Mouse (Mus musculus) frontal cortex, postnatal 14 days (tissue): ENCODE results near the gene Stt3b.
A peak's percentile ranks its signal among the peaks of the same experiment; 100 is the strongest.

Experiments
- DNase-seq, 2 experiments: peaks; one replicate each; pipeline ENCODE4 v3.0.0; 2022; ENCODE audit warnings: low spot score in 2 of 2

Stt3b gene

DNA sequence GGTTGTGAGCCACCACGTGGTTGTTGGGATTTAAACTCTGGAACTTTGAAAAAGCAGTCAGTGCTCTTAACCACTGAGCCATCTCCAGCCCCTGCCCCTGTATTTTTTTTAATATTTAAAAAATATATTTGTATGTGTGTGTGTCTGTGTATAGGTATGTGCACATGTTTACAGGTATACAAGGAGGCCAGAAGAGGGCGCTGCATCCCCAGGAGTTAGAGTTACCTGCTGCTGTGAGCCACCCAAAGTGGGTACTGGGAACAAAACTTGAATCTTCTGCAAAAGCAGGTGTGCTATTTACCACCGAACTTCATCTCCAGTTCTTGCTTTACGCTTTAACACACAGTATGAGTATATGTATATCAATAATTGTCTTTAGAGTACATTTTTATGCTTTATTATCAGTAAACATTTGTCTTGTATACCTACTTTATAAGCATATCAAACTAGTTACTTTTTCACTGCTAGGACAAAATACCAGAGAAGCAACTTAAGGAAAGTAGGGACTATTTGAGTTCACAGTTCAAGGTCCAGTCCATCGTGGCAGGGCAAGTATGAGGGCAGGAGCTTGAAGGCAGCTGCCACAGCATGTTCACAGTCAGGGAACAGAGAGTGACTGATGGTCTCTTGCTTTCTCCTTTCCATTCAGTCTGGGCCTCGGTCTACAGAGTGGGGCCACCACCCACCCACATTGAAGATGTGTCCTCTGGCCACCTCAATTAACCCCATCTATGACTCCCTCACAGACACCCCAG is 8.6 kb upstream of the Stt3b start:
- no peak for DNase-seq

DNA sequence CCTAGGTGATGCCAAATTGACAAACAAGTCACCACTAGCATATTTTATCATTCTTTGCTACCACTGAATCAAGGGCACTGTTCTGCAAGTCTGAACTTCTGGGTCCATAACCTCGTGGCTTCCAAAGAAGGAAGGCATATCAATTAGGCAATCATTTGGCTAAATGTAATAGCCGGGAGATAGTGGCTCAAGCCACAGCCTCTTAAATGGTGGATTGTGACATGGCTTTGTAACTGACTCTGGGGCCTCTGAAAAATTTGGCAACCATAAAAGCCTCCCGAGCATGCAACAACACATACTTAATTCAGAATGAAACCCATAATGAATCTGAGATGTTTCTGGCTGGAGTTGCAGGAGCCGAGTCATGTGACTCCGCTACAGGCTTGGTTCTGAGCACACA is 6.8 kb upstream of the Stt3b start:
- no peak for DNase-seq

DNA sequence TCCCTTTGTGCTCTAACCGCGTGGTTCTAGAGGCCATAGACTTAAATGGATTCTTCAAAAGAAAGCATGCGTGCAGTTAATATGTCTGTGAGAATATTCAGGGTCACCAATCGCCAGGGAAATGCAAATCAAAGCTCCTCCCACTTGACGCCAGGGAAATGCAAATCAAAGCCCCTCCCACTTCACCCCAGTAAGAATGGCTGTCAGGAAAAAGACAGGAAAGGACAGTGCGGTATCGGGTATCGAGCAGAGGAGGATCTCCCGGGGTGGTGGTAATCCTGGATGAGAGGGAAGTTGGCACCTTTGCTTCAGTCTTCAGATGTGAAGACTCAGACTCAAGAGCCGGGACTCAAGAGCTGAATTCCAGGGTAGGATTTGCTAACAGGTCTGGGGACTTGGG is 4.3 kb upstream of the Stt3b start:
- no peak for DNase-seq

DNA sequence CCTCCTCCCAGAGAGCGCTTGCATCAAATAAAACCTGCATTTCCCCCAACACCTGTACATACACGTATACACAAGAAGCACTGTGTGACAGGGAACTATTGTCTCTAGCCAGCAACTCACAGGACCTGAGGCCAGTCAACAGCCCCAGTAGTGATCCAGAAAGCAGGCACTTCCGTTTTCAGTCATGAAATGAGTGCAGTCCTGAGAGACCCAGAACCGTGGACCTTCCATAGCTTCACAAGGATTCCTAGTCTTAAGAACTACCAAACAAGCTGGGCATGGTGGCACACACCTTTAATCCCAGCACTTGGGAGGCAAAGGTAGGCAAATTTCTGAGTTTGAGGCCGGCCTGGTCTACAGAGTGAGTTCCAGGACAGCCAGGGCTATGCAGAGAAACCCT is 3.6 kb upstream of the Stt3b start:
- no peak for DNase-seq

DNA sequence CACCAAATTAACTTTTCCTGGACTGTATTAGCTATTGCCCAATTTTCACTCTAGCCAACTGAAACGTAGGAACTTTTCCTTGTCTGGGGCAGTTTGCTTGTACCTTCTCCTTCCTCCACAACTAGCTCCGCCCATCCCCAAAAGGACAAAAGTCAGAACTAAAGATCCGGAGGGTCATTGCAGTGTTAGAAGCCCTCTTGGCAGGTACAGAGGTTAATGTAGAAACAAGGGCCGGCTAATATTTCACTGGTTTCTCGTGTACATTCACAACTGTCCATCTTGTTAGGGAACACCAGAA is 951 bp upstream of the Stt3b start:
- DNase-seq = no peak

DNA sequence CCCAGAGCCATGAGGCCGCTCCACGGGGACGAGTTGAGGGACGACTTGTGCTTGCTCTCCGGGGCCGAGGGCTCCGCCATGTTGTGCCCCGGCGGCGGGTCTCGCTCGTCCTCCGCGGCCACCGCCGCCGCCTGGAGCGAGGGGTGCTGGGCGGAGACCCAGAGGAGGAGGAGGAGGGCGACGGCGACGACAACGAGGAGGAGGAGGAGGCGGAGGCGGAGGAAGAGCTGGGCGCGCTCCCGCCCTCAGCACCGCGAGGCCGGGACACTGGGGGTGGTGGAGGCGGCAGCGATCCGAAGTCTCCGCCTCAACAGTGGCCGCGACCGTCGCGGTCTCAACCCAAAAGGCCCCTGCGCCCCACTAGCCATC is 260 bp downstream of the Stt3b start:
- no peak for DNase-seq

DNA sequence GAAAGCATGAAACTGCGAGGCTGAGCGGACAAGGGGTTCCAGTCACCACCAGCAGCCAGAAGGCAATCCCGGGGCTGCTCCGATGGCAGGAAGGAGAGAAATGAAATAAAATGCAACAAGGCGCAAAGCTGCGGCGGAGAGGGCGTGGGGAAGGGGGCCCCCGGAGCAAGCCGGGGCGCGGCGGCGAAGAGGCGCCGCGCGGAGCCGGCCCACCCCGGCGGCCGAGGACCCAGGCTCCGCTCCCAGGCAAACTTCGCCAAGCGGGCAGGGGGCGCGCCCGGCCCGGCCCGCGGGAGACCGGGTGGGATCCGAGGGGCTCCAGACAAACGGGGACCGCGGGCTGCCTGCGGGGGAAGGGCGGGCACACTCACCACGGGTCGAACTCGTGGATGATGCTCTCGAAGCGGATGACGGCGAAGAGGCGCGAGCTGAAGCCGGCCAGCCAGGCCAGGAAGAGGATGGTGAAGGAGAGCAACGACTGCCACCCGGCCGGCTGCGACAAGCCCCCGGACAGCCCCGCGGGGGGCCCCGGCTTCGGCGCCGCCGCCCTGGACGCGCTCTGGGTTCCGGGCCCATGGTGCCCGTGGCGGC is 745 bp downstream of the Stt3b start:
- peak in 1 of 2 experiments; percentile 31 for DNase-seq

DNA sequence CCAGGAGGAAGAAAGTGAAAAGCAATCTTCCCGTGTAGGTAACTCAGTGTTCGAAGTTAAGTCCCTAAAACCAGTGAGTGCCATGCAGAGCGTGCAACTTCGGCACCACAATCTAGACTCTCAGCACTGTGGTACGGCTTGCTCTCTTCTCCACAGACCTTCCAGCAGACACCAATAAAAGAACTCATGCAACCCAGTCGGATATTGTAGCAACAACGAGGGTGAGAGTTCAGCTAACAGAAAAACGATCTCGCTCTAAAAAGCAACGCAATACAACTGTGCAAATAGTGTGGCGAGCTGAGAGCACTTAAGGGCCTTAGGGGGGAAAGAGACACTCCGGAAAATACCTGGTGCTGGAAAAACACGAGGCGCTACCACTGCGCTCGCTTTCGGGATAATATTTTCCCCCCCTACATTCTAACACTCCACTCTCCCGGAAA is 1.3 kb downstream of the Stt3b start:
- no peak for DNase-seq

DNA sequence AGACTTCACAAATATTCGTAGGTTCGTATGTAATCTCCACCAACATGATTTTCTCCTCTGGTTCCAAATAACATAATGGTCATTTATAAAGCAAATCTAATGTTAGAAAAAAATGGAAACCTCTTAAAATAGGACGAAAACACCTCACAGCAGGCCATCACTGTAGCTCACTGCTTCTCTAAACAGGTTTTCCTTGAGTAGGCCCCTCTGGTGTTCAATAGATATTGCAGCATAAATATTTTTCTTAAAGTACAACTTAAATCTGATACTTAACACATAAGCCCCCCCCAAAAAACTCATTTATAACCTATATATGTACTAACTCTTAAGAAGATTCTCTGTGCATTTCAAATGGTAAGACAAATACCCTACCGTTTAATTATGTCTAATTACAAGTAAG is 1.8 kb downstream of the Stt3b start:
- DNase-seq = no peak

DNA sequence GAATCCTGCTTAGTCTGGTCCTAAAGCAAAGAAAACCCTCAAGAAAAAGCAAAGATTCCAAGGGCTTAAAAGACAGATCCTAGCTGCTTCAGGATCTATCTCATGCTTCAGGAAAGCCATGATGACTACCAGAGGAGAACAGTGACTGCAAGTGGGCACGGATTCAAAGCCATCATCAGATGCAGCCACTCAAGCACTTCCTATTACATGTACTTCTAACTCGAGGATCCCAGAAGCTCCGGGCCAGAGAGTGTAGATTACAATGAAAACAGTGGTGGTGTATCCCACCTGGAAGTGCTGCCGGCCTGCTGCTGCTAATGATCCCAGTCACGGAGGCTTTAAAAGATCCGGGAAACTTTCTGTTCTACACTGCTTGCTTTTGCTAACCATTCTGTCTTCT is 4.0 kb downstream of the Stt3b start:
- no peak for DNase-seq

DNA sequence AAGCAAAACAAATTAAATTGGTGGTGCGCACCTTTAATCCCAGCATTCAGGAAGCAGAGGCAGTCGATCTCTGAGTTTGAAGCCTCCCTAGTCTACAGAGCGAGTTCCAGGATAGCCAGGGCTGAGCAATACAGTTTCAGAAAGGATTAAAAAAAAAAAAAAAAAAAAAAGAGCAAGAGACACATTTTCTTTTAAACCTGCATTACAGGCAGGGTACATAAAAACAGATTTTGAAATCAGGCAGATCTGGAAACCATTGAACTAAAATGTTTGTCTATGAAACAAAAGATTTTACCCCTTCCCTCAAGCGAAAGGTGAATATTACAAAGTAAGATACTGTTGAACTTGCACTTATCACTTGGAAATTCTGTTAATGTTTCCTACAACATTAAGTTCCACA is 6.1 kb downstream of the Stt3b start:
- DNase-seq = no peak

DNA sequence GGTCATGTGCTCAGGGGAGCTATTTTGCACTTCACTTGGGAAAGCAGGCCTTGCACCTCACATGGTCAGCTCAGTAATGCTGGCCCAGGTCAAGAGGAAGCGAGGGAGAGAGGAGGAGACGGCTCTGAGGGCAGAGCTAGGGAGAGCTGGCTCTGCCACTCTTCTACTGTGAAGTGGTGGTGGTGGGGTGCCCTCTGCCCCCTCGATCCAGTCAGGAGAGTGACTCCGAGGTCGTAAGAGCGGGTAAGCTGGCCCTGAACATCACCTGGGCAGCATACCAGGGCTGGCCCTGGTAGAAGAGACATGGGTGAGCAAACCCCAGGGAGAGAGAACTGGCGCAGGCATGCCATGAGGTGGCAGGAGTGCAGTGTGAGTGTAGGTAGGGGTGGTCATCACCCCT is 8.6 kb downstream of the Stt3b start:
- DNase-seq = no peak

DNA sequence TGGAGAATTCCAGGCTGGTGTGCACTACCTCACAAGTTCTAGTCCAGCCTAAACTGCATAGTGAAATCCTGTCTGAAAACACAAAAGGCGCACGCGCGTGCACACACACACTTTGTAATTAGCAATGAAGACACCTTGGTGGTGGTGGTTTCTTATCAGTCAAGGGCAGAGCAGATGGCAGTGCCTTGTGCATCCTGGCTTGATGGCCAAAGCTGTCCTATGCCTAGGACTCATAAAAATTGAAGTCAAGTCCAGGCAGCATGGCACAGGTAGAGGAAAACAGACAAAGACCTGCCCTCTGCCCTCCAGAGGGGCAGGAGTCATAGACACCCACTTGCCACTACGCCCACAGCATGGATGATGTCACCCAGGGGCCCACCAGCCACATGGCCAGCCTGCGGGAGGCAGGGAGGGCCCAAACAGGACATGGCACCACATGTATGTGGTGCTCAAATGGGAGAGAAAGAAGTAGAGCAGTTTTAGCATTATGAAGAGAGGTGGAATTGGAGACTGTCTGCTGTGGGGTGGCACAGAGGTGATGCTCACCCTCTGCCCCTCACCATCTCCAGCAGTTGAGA is 9.1 kb downstream of the Stt3b start:
- DNase-seq = no peak

DNA sequence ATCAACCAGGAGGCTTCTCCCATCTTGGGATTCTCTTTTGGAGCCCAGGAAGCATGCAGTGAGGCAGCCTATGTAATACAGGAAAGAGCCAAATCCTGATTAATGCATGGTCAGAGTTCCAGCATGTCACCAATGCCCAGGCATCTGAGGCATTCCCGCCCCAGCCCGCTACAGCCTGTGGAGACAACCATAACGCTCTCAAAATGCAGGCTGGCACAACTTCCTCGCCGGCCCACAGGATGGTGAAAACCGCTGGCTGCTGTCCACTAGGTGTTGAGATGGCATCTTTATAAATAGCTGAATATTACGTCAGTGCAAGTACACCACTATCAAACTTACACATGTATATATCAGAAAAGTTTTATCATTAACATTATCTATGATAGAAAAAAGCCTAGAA is 13.5 kb downstream of the Stt3b start:
- DNase-seq = no peak

DNA sequence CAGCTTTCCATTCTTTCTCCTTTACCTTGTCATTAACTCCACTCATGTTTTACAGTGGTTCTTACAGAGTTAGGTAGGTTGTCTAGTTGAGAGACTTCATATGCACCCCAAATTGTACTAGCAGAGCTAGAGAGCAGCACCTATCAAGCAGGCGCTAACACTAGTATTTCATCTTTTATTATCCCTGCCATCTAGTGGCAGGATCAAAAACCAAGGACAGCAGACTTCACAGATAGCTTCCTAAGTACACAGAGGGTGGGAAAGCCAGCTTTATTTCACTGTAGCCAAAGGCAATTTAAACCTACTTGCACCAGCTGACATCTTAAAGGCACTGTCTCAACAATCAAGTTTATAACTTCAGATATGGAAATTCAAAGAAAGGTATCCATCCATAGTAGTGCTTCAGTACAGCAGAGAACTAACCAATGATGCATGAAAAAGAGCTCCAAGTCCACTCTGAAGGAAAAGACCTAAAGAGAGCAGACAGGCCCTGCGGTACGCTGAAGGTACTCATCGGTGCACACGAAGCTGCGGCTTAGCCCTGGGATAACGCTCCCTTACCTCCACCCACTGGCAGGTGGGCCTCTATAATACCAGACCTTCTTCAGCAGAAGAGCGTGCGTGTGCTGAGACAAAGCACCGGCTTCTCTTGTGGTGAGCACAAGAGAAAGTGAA is 16.2 kb downstream of the Stt3b start:
- no peak for DNase-seq

DNA sequence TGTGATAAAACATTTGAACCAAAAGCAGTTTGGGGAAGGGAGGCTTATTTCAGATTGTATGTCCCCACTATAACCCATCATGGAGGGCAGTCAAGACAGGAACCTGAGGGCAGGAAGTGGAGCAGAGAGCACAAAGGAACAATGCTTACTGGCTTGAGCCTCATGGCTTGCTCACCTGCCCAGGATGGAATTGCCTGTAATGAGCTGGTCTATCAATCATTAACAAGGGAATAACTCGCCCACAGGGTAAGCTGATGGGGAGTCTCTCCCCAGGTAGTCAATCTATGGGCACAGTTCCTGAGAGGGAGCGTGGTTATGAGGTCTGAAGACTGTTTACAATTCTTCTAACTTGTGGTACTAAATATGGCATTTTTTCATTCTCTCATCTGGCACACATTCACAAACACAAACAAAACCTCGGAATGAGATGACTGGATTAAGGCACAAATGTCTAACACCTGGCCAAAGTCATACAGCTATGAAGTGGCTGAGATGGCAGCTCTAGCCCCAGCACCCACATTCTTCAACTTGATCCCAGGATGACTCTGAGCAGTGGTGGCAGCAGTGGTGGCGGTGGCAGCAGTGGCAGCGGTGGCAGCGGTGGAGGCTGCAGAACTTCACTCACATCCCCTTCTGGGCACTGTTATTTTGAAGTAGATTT is 22.3 kb downstream of the Stt3b start:
- no peak for DNase-seq

DNA sequence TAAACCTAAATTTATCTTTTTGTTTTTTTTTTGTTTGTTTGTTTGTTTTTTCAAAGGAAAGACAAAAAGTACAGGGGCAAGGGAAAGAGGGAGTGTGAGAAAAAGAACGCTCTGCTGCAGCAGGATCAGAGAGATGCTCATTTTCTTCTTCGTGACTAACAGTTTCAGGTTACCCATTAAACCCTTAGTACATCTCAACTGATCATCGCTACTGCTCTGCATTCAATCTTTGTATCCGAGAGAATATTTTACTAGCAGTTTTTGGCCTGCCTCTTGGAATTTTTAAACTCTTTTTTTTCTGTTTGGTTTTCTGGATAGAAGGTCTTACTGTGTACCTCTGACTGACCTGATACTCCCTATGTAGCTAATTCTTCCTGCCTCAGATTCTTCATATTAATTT is 25.8 kb downstream of the Stt3b start:
- no peak for DNase-seq

DNA sequence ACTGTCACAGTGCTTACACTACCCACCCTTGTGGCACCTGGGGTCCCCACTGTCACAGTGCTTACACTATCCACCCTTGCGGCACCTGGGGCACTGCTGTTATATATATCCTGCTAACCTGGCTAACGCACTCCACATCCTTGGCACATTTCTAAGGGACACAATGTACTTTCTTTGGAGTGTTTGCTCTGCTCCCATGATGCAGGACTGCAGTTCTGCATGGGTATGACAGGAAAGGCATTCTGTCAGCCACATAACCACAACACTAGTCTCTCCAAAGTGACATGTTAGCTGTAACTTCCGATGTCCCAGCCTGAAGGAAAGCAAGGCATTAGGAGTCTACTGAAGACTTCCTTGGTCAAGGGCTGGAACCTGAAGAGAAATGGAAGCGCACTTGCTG is 26.8 kb downstream of the Stt3b start:
- DNase-seq = no peak

DNA sequence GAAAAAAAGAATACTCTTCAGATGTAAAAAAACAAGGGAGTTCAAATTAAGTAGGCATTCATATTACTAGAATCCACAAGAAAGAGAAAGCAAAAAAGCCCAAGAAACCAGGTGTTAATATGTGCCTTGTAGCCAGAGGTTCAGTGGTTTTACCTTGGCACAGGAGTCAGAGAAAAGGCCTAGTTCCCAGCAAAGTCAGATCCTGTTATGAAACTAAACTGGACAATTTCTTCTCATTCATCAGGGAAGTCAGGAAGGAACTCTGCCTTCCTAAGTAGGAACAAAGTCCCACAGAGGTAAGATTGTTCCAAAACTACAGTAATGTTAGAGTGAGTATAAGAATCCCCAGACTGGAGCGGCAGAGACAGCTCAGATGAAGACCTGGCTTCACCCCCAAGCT is 31.6 kb downstream of the Stt3b start:
- no peak for DNase-seq

DNA sequence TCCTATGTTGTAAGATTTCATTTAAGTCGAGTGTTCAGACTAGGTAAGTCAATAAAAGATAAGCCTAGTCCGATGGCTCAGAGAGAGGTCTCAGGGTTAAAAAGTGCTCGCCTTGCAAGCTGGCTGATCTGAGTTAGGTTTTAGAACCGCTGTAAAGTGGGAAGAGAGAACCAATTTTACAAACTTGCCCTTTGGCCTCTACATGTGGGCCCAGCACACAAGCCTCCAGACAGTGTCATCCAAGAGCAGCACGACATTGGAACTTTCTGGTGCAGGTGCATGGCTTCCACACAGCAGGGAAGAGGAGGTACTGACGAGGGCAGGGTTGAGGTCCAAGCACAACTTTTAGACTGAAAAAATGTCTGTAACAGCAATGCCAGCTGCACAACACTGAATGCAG is 35.4 kb downstream of the Stt3b start:
- no peak for DNase-seq

DNA sequence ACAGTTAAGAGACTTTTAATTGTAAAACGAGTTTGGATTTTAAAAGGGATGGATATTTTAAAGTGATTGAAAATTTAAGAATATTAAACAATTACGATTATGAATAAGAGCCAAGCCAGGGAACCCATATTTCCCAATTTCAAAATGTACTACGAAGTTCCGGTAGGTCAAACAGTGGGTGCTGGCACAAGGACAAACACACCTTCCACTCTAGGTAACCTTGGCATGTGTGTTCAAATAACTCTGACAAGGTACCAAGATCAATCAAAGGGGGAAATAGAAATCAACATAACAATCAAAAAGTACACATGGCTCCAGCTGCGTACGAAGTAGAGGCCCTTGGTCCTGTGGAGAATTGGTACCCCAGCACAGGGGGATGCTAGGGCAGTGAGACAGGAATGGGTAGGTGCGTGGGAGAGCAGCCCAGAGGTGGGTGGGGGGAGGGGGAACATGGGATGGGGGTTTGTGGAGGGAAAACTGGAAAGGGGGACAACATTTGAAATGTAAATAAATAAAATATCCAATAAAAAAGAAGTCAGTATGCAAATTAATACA is 37.0 kb downstream of the Stt3b start:
- DNase-seq = no peak

DNA sequence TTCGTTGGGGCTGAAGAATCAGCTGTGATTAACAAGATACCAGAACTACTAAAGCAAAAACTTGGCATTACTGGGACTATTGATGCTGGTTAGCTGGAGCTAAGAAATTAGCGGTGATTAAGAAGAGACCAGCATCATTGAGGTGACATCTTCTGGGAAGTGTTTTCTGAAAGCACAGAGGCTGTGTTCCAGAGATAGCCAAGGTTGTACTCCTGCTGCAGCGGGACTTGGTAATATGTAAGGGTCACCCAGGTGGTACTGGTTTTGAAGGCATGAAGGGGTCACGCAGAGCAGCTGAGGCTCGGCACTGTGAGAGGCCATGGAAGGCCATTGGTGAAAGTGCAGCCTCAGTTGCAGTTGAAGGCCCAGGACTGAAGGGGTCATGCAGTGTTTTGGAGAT is 37.8 kb downstream of the Stt3b start:
- DNase-seq = peak; percentile 27 to 46
